Mouse (Mus musculus): ENCODE results near the gene Mtcl1.
"Not testable (repeated sequence)": the region's sequence is repeated elsewhere in the genome, so short reads cannot be mapped to it uniquely, and the experiment has no call there.

The Mtcl1 gene

GRCm38 (mm10) chr17:66448421-66449405, 837 bp downstream of the Mtcl1 start:
- no peak for DNase-seq (ENCODE audit: low read depth in 1 of 2, low spot score in 2 of 2)

- no peak for DNase-seq (ENCODE audit: low read depth in 1 of 2, low spot score in 2 of 2)
These were observed 1.6 kb downstream of the Mtcl1 start for GRCm38 (mm10) chr17:66447978-66448377.

GRCm38 (mm10) chr17:66447007-66447312, 2.6 kb downstream of the Mtcl1 start:
- DNase-seq (ENCODE audit: low read depth in 1 of 2, low spot score in 2 of 2), result no peak

GRCm38 (mm10) chr17:66446196-66447006, 3.1 kb downstream of the Mtcl1 start:
- DNase-seq (ENCODE audit: low read depth in 1 of 2, low spot score in 2 of 2), result no peak

GRCm38 (mm10) chr17:66444059-66444700, 5.4 kb downstream of the Mtcl1 start:
- no peak for DNase-seq (ENCODE audit: low read depth in 1 of 2, low spot score in 2 of 2)

GRCm38 (mm10) chr17:66439888-66440287, 9.7 kb downstream of the Mtcl1 start:
- no peak for DNase-seq (ENCODE audit: low read depth in 1 of 2, low spot score in 2 of 2)

GRCm38 (mm10) chr17:66439051-66439753, 10.3 kb downstream of the Mtcl1 start:
- no peak for DNase-seq (ENCODE audit: low read depth in 1 of 2, low spot score in 2 of 2)

- DNase-seq (ENCODE audit: low read depth in 1 of 2, low spot score in 2 of 2), result no peak
These were observed 11.4 kb downstream of the Mtcl1 start for GRCm38 (mm10) chr17:66438137-66438536.

GRCm38 (mm10) chr17:66436811-66437210, 12.7 kb downstream of the Mtcl1 start:
- DNase-seq (ENCODE audit: low read depth in 1 of 2, low spot score in 2 of 2), result no peak

GRCm38 (mm10) chr17:66435982-66436381, 13.6 kb downstream of the Mtcl1 start:
- no peak for DNase-seq (ENCODE audit: low read depth in 1 of 2, low spot score in 2 of 2)

GRCm38 (mm10) chr17:66435007-66435406, 14.5 kb downstream of the Mtcl1 start:
- DNase-seq (ENCODE audit: low read depth in 1 of 2, low spot score in 2 of 2), result no peak

- DNase-seq (ENCODE audit: low read depth in 1 of 2, low spot score in 2 of 2), result no peak
These were observed 15.0 kb downstream of the Mtcl1 start for GRCm38 (mm10) chr17:66434566-66434965.

GRCm38 (mm10) chr17:66424601-66425000, 24.9 kb downstream of the Mtcl1 start:
- not testable (repeated sequence) for DNase-seq (ENCODE audit: low read depth in 1 of 2, low spot score in 2 of 2)

GRCm38 (mm10) chr17:66419421-66419820, 30.1 kb downstream of the Mtcl1 start:
- no peak for DNase-seq (ENCODE audit: low read depth in 1 of 2, low spot score in 2 of 2)

GRCm38 (mm10) chr17:66417748-66418147, 31.8 kb downstream of the Mtcl1 start:
- no peak for DNase-seq (ENCODE audit: low read depth in 1 of 2, low spot score in 2 of 2)

- DNase-seq (ENCODE audit: low read depth in 1 of 2, low spot score in 2 of 2), result no peak
These were observed 32.2 kb downstream of the Mtcl1 start for GRCm38 (mm10) chr17:66417329-66417728.

- no peak for DNase-seq (ENCODE audit: low read depth in 1 of 2, low spot score in 2 of 2)
These were observed 32.7 kb downstream of the Mtcl1 start for GRCm38 (mm10) chr17:66416841-66417313.

- no peak for DNase-seq (ENCODE audit: low read depth in 1 of 2, low spot score in 2 of 2)
These were observed 33.1 kb downstream of the Mtcl1 start for GRCm38 (mm10) chr17:66416436-66416835.

GRCm38 (mm10) chr17:66414331-66414730, 35.2 kb downstream of the Mtcl1 start:
- no peak for DNase-seq (ENCODE audit: low read depth in 1 of 2, low spot score in 2 of 2)

GRCm38 (mm10) chr17:66412155-66412970, 37.2 kb downstream of the Mtcl1 start:
- no peak for DNase-seq (ENCODE audit: low read depth in 1 of 2, low spot score in 2 of 2)

Measured in monocyte, adult 2 months (primary cell).